Mouse (Mus musculus) limb, embryonic 12.5 days (tissue): ENCODE results near the gene Rfxap. TPM values are rescaled to one million over a fixed set of nuclear protein-coding genes. Genes with fewer than 3 reads are reported as not detected.

Source experiments
- ATAC-seq: fragments of 200-750 bp; cut with Nextera tagmentation; 2 replicates; pipeline ENCODE4 v1.8.0; 2017; ENCODE audit warnings: low read depth, moderate TSS enrichment; ENCODE audit not compliant: insufficient number of reproducible peaks, insufficient read depth, low FRiP score, low TSS enrichment
- H3K27ac ChIP-seq: fragments of 300-500 bp; sonication (generic); 2 replicates; pipeline ENCODE4 v1.5.1; 2016; ENCODE audit warnings: mild to moderate bottlenecking, moderate library complexity
- H3K27me3 ChIP-seq: fragments of 300-500 bp; sonication (generic); 2 replicates; pipeline ENCODE4 v1.6.1; 2016; ENCODE audit warnings: mild to moderate bottlenecking, moderate library complexity
- H3K36me3 ChIP-seq: fragments of 300-500 bp; sonication (generic); 2 replicates; pipeline ENCODE4 v1.6.1; 2016; ENCODE audit warnings: mild to moderate bottlenecking, moderate library complexity
- H3K4me1 ChIP-seq: fragments of 300-500 bp; sonication (generic); replicated peaks from 2 replicates; pipeline ENCODE4 v1.6.1; 2016
- H3K4me2 ChIP-seq: fragments of 300-500 bp; sonication (generic); 2 replicates; pipeline ENCODE4 v1.6.1; 2016; ENCODE audit warnings: mild to moderate bottlenecking, moderate library complexity
- H3K4me3 ChIP-seq: fragments of 300-500 bp; sonication (generic); replicated peaks from 2 replicates; pipeline ENCODE4 v1.5.1; 2016; ENCODE audit warnings: mild to moderate bottlenecking
- H3K9ac ChIP-seq: fragments of 300-500 bp; sonication (generic); replicated peaks from 2 replicates; pipeline ENCODE4 v1.6.1; 2016; ENCODE audit warnings: mild to moderate bottlenecking, moderate library complexity
- H3K9me3 ChIP-seq: fragments of 300-500 bp; sonication (generic); 2 replicates; pipeline ENCODE4 v1.6.1; 2016; ENCODE audit warnings: mild to moderate bottlenecking, moderate library complexity
- WGBS: fragments of 180-500 bp; shearing (Covaris S2); methylation state at CpG from one replicate; pipeline ENCODE4 v1.1.7; 2016; 5-methylcytosine and 5-hydroxymethylcytosine counted together
- polyA plus RNA-seq: library from polyadenylated mRNA; unstranded; fragments of >200 nt; fragmentation: Nextera tagmentation; extraction: Ambion mirVana; gene quantifications from 2 replicates; pipeline ENCODE4 v1.2.1, GENCODE M21; 2016

Rfxap gene
- polyA plus RNA-seq, 1 experiment from 2014 or later, result 64.0 TPM

DNA sequence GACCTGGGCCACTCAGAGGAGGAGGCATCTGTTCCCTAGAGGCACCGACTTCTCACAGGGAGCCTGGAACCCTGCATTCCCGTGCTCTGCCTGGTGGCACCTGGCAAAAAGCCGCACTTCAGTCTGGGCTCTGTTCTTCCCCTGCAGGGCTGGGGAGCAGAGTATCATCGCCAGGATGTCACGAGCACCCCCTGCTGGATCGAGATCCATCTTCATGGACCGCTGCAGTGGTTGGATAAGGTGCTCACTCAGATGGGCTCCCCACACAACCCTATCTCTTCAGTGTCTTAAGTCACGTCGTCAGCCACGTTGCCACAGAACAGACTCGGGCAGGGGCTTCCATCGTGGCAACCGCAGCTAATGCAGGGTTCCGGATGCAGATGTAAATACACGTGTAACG, 10.4 kb downstream of the Rfxap start:
- Histone ChIP-seq H3K27me3 (no peaks in the 10 kb centered on the region), H3K4me3 (no peak overlapping the region), H3K9ac (no peak overlapping the region), H3K36me3 (peaks cover 16% of the 10 kb centered on the region; the same call in 1 of the 2 replicates), H3K9me3 (peaks cover 16% of the 10 kb centered on the region), H3K4me1 (no peaks in the 10 kb centered on the region), H3K4me2 (no peak overlapping the region), H3K27ac (no peak overlapping the region)
- no peak for ATAC-seq
- 36% methylated on average over 16 of the region's 16 CpGs for WGBS

DNA sequence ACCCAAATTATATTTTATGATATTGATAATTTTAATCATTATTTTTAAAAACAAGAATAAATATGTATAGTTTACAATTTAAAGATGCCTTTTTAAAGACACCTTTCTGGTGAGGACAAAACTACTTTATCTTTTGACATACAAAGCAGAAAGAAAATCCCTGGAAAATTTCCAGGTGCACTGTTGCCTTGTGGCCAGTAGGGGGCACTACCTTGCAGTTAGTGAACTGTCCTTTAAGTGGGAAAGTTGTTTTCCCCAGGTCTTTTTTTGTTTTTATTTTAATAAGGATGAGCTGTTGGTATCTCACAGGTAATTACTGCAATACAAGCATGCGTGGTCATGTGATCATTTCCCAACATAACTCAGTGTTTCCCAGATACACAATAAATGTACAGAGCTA, 11.8 kb downstream of the Rfxap start:
- H3K4me2 ChIP-seq, result no peak overlapping the region
- 97% methylated on average over 1 of the region's 1 CpGs for WGBS
- no peak for ATAC-seq
- no peak overlapping the region for H3K4me3 ChIP-seq
- H3K36me3 ChIP-seq, result peaks cover 16% of the 10 kb centered on the region; the same call in 1 of the 2 replicates
- H3K27ac ChIP-seq, result no peak overlapping the region
- no peaks in the 10 kb centered on the region for H3K4me1 ChIP-seq
- no peak overlapping the region for H3K9ac ChIP-seq
- H3K27me3 ChIP-seq, result no peaks in the 10 kb centered on the region
- peaks cover 16% of the 10 kb centered on the region for H3K9me3 ChIP-seq

DNA sequence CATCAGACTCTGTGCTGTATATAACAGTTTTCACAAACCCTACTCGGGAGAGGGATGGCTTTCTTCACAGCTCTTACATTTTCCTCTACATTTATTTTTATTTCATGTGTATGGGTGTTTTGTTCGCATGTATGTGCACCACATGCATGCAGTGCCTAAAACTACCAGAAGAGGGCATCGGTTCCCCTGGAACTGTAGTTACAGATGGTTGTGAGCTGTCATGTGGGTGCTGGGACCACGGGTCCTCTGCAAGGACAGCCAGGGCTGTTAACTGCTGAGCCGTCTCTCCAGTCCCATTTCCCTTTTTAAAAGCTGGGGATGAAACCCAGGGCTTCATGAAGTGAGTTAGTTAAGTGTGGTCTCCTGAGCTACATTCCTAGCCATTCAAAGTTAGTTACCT, 12.2 kb downstream of the Rfxap start:
- Histone ChIP-seq H3K4me3 (no peak overlapping the region), H3K27ac (no peak overlapping the region), H3K27me3 (no peaks in the 10 kb centered on the region), H3K9ac (no peak overlapping the region), H3K9me3 (peaks cover 16% of the 10 kb centered on the region), H3K4me2 (no peak overlapping the region), H3K36me3 (peaks cover 16% of the 10 kb centered on the region; the same call in 1 of the 2 replicates), H3K4me1 (no peaks in the 10 kb centered on the region)
- WGBS, result 88% methylated on average over 5 of the region's 5 CpGs
- ATAC-seq, result no peak

DNA sequence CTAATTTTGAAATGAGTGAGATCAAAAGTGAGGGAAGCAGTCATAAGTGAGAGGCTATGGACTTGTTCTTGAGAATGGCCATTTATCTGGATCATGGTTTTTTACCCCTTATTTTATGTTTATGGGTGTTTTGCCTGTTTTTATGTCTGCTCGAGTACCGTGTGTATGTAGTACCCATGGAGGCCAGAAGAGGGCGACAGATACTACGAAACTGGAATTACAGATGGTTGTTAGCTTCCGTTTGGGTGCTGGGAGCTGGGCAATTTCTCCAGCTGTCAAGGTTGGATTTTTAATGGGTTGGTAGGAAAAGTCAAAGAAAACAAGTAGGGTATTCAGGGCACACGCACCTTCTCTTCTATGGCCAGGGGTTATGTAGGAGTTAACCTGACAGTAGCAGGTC, 13.8 kb downstream of the Rfxap start:
- Histone ChIP-seq H3K27me3 (no peaks in the 10 kb centered on the region), H3K27ac (no peak overlapping the region), H3K4me2 (no peak overlapping the region), H3K9me3 (peaks cover 16% of the 10 kb centered on the region), H3K4me1 (no peaks in the 10 kb centered on the region), H3K36me3 (peaks cover 22% of the 10 kb centered on the region), H3K9ac (no peak overlapping the region), H3K4me3 (no peak overlapping the region)
- no peak for ATAC-seq
- 89% methylated on average over 6 of the region's 6 CpGs for WGBS

DNA sequence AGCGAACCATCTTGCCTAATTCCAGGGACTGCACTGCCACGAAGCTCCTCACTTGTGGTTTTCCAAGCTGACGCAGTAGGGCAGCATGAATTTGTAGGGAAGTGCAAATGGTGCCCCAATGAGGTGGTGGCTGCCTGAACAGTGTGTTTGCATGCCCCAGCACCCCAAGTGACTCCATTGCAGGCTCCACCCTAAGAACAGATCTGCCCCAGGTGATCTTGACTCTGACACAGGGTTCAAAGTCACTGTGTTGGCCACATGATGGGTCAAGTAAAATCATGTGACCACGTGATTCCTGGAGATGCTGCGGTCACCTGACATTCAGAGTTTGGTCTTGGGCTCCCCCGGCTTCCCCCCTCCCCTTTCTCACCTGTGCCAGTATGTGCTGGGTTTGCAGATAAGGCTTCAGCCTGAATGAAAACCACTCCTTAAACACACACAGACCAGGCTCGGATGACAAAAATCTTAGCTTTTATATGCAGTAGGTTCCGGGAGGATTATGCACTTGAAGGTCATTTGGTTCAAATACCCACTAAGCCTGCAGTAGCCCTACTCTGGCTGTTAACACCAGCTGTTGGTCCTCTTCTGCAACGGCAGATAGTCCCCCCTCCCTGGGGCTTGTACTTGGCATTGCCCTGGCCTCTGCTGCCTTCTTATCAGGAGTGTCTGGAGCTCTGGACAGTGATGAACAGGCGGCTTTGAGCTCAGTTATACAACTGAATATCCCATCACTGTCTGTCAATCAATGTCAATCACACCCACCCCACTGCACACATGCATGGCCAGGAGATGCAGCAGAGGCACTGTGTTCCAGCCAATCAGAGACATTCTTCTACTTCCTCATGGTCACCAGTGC, 15.5 kb downstream of the Rfxap start:
- H3K4me1 ChIP-seq, result no peaks in the 10 kb centered on the region
- ATAC-seq, result no peak
- H3K27me3 ChIP-seq, result no peaks in the 10 kb centered on the region
- no peak overlapping the region for H3K4me3 ChIP-seq
- peaks cover 22% of the 10 kb centered on the region for H3K36me3 ChIP-seq
- no peak overlapping the region for H3K9ac ChIP-seq
- H3K9me3 ChIP-seq, result peaks cover 16% of the 10 kb centered on the region
- no peak overlapping the region for H3K4me2 ChIP-seq
- no peak overlapping the region for H3K27ac ChIP-seq
- 73% methylated on average over 10 of the region's 10 CpGs for WGBS

DNA sequence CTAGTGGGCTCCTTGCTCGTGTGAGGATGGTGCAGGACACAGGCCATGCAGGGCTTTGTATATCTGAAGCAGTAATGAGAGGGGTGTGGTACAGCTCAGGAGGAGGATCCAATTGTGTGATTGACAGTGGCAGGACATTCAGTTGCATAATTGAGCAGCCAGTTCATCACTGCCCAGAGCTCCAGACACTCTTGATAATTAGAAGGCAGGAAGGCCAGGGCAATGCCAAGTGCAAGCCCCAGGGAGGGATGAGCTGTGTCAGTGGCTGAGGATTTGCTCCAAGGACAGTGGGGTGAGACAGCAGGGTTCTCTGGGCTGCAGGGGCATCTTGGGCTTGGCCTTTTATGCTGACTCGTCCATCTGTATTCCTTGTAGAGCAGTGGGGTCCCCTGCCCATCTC, 17.0 kb downstream of the Rfxap start:
- H3K4me3 ChIP-seq, result no peak overlapping the region
- peaks cover 28% of the 10 kb centered on the region for H3K36me3 ChIP-seq
- peaks cover 16% of the 10 kb centered on the region for H3K9me3 ChIP-seq
- no peak overlapping the region for H3K27ac ChIP-seq
- H3K9ac ChIP-seq, result no peak overlapping the region
- H3K4me1 ChIP-seq, result no peaks in the 10 kb centered on the region
- 63% methylated on average over 2 of the region's 2 CpGs for whole genome bisulfite sequencing
- no peaks in the 10 kb centered on the region for H3K27me3 ChIP-seq
- ATAC-seq, result no peak
- H3K4me2 ChIP-seq, result no peak overlapping the region

DNA sequence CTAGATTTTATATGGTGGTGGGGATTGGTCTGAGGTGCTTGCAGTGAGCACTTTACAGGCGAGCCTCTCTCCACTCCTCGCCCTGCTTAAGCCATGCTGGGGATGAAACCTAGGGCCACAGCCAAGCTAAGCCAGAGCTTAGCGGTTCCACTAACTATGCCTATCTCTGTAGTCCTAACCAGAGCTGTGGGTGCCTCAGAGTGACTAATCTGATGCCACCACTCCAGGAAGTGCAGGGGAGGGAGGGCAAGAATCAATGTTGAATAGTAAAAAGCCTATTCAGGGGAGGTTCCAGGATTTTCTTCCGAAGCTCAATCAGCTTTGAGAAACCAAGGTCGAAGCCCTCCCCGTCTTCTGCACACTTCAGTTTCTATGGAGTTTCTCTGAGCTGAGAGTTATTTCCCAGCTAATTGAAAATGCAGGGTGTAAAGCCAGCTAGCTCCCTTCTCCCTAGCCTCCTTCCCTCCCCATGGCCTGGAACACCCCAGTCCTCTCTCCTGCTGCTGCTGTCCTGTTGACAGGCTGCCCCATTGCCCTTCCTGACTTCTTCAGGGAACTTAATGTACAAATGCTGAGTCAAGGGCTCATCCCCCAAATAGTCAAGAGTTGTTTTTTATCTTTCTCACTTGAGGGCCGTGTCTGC, 31.5 kb downstream of the Rfxap start:
- Histone ChIP-seq H3K9ac (no peak overlapping the region), H3K4me2 (no peak overlapping the region), H3K4me3 (no peak overlapping the region), H3K36me3 (no peaks in the 10 kb centered on the region), H3K9me3 (peaks cover 5% of the 10 kb centered on the region; the same call in 1 of the 2 replicates), H3K27me3 (no peaks in the 10 kb centered on the region; the same call in 1 of the 2 replicates), H3K27ac (no peak overlapping the region), H3K4me1 (no peaks in the 10 kb centered on the region)
- 72% methylated on average over 7 of the region's 7 CpGs for WGBS
- no peak for ATAC-seq

DNA sequence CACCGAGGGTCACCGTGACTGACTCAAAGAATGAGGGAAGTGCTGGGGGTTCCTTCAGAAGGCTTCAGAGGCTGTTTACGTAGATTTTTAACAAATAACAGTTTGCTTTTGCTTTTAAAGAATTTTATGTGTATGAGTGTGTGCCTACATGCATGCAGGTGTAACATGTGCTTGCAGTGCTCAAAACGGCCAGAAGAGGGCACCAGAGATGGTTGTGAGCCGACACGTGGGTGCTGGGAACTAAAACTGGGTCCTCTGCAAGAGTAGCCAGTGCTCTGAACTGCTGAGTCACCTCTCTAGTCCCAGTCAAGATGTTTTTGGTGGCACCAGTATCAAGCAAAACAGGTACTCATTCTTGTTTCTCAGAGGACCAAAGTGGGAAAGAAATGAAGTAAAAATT, 34.0 kb downstream of the Rfxap start:
- Histone ChIP-seq H3K4me3 (no peak overlapping the region), H3K9me3 (peaks cover 5% of the 10 kb centered on the region; the same call in 1 of the 2 replicates), H3K36me3 (no peaks in the 10 kb centered on the region), H3K27me3 (no peaks in the 10 kb centered on the region; the same call in 1 of the 2 replicates), H3K27ac (no peak overlapping the region), H3K4me2 (no peak overlapping the region), H3K9ac (no peak overlapping the region), H3K4me1 (no peaks in the 10 kb centered on the region)
- ATAC-seq, result no peak
- 83% methylated on average over 6 of the region's 6 CpGs for WGBS

DNA sequence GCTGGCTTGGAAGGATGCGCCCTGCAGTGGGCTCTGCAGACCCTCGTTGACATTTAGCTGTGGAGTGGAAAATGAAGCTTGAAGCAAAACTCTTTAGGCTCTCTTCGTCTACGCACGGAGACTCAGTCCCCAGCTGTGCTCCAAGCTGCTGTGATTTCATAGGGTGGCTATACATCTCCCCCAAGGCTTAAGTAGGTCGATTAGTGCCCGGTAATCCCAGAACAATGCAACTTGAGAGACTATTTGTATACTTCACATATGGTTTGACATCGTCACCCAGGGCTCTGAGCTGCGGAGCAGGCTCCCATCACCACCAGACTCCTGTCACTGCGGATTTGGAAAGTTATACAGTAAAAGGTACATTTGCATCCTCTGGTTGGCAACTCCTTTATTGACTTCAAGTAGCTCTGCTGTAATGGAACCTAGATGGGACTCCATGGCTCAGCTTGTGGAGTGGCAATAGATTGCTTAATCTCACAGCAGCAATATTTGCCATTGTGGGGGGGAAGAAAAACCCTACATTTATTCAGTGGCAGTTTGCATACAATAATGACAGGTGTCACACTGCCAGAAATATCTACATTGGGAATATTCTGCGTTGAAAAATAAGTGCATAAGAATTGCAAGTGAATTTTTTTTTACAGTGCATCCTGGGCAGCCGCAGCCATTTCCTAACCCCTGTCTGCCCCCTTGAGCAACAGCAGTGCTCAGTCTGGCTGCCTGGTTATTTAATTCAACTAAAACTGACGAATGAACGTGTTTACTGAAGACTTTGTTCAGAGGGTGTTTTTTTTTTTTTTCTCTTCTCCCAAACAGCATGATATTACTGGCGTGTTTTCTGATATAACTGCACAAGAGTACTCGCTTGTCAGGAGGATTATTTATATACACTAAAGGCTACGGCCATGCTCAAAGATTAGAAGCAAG, 38.0 kb downstream of the Rfxap start:
- H3K4me2 ChIP-seq, result no peak overlapping the region
- no peak overlapping the region for H3K27ac ChIP-seq
- no peak overlapping the region for H3K9ac ChIP-seq
- no peaks in the 10 kb centered on the region; the same call in 1 of the 2 replicates for H3K27me3 ChIP-seq
- no peaks in the 10 kb centered on the region for H3K36me3 ChIP-seq
- H3K4me3 ChIP-seq, result no peak overlapping the region
- peaks cover 5% of the 10 kb centered on the region; the same call in 1 of the 2 replicates for H3K9me3 ChIP-seq
- WGBS, result 81% methylated on average over 17 of the region's 17 CpGs
- no peak for ATAC-seq
- no peaks in the 10 kb centered on the region for H3K4me1 ChIP-seq

DNA sequence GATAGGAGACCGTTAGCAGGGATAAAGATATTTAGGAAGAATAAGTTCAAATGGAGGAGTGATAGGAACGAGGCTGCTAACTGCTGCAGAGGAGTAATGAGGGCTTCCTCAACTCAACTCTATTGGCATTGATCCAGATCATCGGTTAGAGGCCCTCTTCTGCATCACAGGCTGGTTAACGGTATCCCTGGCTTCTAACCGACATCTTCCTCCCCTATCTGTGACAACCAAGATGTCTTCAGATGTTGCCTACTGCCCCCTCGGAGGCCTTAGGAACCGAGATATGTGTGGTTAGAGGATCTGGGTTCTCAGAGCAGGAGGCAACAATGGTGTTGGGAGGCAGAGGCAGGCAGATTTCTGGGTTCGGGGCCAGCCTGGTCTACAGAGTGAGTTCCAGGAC, 39.0 kb downstream of the Rfxap start:
- 88% methylated on average over 8 of the region's 8 CpGs for WGBS
- H3K9me3 ChIP-seq, result peaks cover 3% of the 10 kb centered on the region; the same call in 1 of the 2 replicates

DNA sequence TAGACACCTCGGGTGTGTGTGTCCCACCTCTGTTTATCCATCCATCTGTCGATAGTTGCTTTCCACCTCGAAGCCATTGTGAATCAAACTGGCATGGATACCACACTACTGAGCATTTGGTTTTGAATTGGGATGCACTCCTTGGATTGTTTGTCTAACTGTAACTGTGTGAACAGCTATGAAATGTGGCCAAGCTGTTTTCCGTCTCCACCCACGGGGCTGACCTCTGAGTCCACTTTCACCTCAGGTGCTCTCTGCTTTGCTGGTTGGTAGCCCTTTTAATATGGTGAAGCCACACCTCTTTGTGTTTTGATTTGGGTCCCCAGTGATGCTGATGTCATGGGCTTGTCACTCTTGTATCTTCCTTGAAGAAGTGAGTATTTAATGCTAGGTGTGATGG, 40.8 kb downstream of the Rfxap start:
- no peaks in the 10 kb centered on the region for H3K36me3 ChIP-seq
- WGBS, result 86% methylated on average over 5 of the region's 5 CpGs
- H3K9ac ChIP-seq, result no peak overlapping the region
- H3K4me1 ChIP-seq, result 0 out of 2 replicates have a peak, but pooled peaks cover 6% of the 10 kb centered on the region
- no peak overlapping the region for H3K27ac ChIP-seq
- H3K4me2 ChIP-seq, result no peak overlapping the region
- H3K4me3 ChIP-seq, result no peak overlapping the region
- H3K9me3 ChIP-seq, result no peaks in the 10 kb centered on the region
- no peaks in the 10 kb centered on the region for H3K27me3 ChIP-seq
- ATAC-seq, result no peak

More for the DNA sequence above, 39.0 kb downstream of the Rfxap start:
- Histone ChIP-seq H3K4me1 (0 out of 2 replicates have a peak, but pooled peaks cover 6% of the 10 kb centered on the region), H3K9ac (no peak overlapping the region), H3K36me3 (no peaks in the 10 kb centered on the region), H3K27me3 (no peaks in the 10 kb centered on the region; the same call in 1 of the 2 replicates), H3K27ac (no peak overlapping the region), H3K4me3 (no peak overlapping the region), H3K4me2 (no peak overlapping the region)
- ATAC-seq, result no peak
